Mouse (Mus musculus): Measurements from ENCODE around the gene Rufy2. TPM values are rescaled to one million over a fixed set of nuclear protein-coding genes. Genes with fewer than 3 reads are reported as not detected.
A peak's percentile ranks its signal among the peaks of the same experiment; 100 is the strongest.

Gene Rufy2
- polyA plus RNA-seq, 1 experiment from 2014 or later: 40.0 TPM

- H3K9me3 ChIP-seq (replicated peaks): no peaks in the 10 kb centered on the region
- under 1% methylated on average over 27 of the region's 27 CpGs for WGBS
- H3K4me2 ChIP-seq (replicated peaks): peak overlapping the region; percentile 76
- H3K4me1 ChIP-seq: peaks cover 48% of the 10 kb centered on the region
- no peaks in the 10 kb centered on the region for H3K27me3 ChIP-seq
- peak overlapping the region; percentile 100 for H3K27ac ChIP-seq
- ATAC-seq (ENCODE audit: low FRiP score): no peak
- peaks cover 4% of the 10 kb centered on the region; the same call in 1 of the 2 replicates for H3K36me3 ChIP-seq
- peak overlapping the region; percentile 92 for H3K4me3 ChIP-seq
- H3K9ac ChIP-seq: peak overlapping the region; percentile 99
These were observed 42.6 kb downstream of the Rufy2 start for GRCm38 (mm10) chr10:63022541-63023120.

- peak; percentile 35 for ATAC-seq (ENCODE audit: low FRiP score)
- Histone ChIP-seq H3K9me3 (replicated peaks) (no peaks in the 10 kb centered on the region), H3K27ac (peak overlapping the region; percentile 100), H3K36me3 (no peaks in the 10 kb centered on the region), H3K4me1 (peaks cover 51% of the 10 kb centered on the region), H3K4me3 (peak overlapping the region; percentile 92), H3K27me3 (no peaks in the 10 kb centered on the region), H3K9ac (peak overlapping the region; percentile 99), H3K4me2 (replicated peaks) (peak overlapping the region; percentile 76)
- WGBS: under 1% methylated on average over 68 of the region's 68 CpGs
These were observed 43.2 kb downstream of the Rufy2 start for GRCm38 (mm10) chr10:63023121-63023748.

DNA sequence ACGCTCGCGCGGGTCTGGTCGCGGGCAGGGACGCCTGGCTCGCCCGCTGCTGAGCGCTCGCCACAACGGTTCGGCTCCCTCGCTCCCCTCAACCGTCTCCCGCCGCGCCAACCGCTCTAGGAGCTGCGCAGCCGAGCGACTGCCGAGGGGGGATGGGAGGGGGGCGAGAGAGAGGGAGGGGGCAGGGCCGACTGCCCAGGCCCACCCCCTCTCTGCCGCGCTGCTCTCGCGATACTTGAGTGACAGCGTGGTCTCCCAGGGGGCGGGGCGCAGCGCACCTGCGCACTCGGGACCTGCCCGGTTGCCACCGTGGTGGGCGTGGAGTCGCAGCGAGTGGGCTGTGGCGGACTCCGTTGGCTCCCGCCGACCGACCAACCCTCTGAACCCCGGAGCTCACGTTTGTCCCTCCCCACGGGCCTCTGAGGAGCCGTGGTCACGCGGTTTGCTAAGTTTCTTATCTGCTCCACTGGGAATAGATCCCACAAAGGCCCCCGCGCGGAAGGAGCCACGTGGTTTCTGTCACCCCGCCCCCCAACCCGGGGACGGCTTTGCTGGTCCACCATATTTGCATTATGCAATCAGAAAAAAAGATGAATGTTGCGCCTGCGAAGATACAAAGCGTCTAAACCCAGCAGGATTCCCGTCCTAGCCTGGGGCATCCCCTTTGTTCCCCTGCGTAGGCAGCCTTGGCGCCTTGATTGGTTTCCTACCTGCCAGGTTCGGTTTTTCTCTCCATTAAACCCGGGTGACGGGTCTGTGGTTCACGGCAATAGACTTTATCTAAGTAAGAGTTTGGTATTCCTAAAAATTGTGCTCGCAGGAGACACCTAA lies 43.9 kb downstream of the Rufy2 start, which contains the start of the genes Hnrnph3 and Pbld2:
Gene Hnrnph3, minus strand, starts transcription at position 469 of the 831 bp plus-strand sequence.
Gene Pbld2, plus strand, starts transcription at position 567 of the 831 bp plus-strand sequence.
- Histone ChIP-seq H3K27me3 (no peaks in the 10 kb centered on the region), H3K4me3 (peak within 1 kb of the TSS; percentile 92), H3K27ac (peak within 1 kb of the TSS; percentile 100), H3K4me2 (replicated peaks) (peak within 1 kb of the TSS; percentile 76), H3K9me3 (replicated peaks) (no peaks in the 10 kb centered on the region), H3K9ac (peak within 1 kb of the TSS; percentile 99), H3K36me3 (no peaks in the 10 kb centered on the region), H3K4me1 (peaks cover 55% of the 10 kb centered on the region)
- WGBS: under 1% methylated on average over 61 of the region's 69 CpGs
- peak; percentile 92 for ATAC-seq (ENCODE audit: low FRiP score)

- H3K9me3 ChIP-seq (replicated peaks): no peaks in the 10 kb centered on the region
- no peaks in the 10 kb centered on the region for H3K27me3 ChIP-seq
- H3K36me3 ChIP-seq: no peaks in the 10 kb centered on the region
- peak overlapping the region; percentile 99 for H3K9ac ChIP-seq
- 0% methylated on average over 8 of the region's 8 CpGs for WGBS
- peak; percentile 39 for ATAC-seq (ENCODE audit: low FRiP score)
- H3K4me1 ChIP-seq: peaks cover 53% of the 10 kb centered on the region
- H3K4me3 ChIP-seq: peak overlapping the region; percentile 92
- peak overlapping the region; percentile 100 for H3K27ac ChIP-seq
- peak overlapping the region; percentile 76 for H3K4me2 ChIP-seq (replicated peaks)
These were observed 44.5 kb downstream of the Rufy2 start for GRCm38 (mm10) chr10:63024580-63024910.

- H3K4me1 ChIP-seq: peaks cover 51% of the 10 kb centered on the region
- peak overlapping the region; percentile 99 for H3K9ac ChIP-seq
- H3K27me3 ChIP-seq: no peaks in the 10 kb centered on the region
- WGBS: 20% methylated on average over 2 of the region's 2 CpGs
- no peak for ATAC-seq (ENCODE audit: low FRiP score)
- no peaks in the 10 kb centered on the region for H3K36me3 ChIP-seq
- H3K9me3 ChIP-seq (replicated peaks): no peaks in the 10 kb centered on the region
- H3K27ac ChIP-seq: peak overlapping the region; percentile 100
- H3K4me2 ChIP-seq (replicated peaks): peak overlapping the region; percentile 76
- peak overlapping the region; percentile 92 for H3K4me3 ChIP-seq
These were observed 45.0 kb downstream of the Rufy2 start for GRCm38 (mm10) chr10:63025016-63025415.

GRCm38 (mm10) chr10:63025491-63026011 lies 45.5 kb downstream of the Rufy2 start:
- no peaks in the 10 kb centered on the region for H3K36me3 ChIP-seq
- peak overlapping the region; percentile 76 for H3K4me2 ChIP-seq (replicated peaks)
- no peaks in the 10 kb centered on the region for H3K27me3 ChIP-seq
- no peak for ATAC-seq (ENCODE audit: low FRiP score)
- peak overlapping the region; percentile 92; the same call in 1 of the 2 replicates for H3K4me3 ChIP-seq
- H3K4me1 ChIP-seq: peaks cover 46% of the 10 kb centered on the region
- H3K9ac ChIP-seq: peak overlapping the region; percentile 3; the same call in 1 of the 2 replicates
- no peaks in the 10 kb centered on the region for H3K9me3 ChIP-seq (replicated peaks)
- H3K27ac ChIP-seq: peak overlapping the region; percentile 100
- 16% methylated on average over 6 of the region's 6 CpGs for WGBS

DNA sequence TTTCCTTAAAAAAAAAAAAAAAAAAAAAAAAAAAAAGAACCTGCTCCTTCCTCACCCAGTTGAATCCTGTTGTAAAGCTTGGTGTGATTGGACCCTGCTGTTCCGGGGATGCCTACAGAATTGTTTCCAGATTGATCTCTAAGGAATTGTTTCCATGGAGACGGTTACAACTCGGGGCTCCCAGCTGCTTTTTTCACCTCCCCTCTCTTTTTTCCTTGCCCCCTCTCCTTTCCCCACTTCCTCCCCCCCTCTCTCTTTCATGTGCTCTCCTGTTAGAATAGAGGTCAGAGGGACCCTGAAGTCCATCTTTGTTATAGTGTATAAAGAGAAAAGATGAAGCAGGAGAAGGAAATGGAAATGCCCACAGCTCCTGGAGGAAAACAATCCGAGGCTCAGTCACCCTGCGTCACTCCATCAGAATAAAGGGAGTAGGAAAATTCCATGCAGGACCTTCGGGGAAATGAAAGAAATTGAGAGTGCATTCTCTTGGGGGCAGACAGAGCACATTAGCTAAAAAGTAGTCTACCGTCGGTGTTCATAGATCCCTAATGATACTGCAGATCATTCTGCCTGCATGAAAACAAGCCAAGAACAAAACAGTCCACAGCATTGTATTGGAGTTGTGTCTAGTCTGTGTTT lies 46.3 kb downstream of the Rufy2 start:
- Histone ChIP-seq H3K27ac (peak overlapping the region; percentile 100), H3K9ac (peak overlapping the region; percentile 32; the same call in 1 of the 2 replicates), H3K4me1 (peaks cover 40% of the 10 kb centered on the region), H3K36me3 (no peaks in the 10 kb centered on the region), H3K4me3 (peak overlapping the region; percentile 0; the same call in 1 of the 2 replicates), H3K4me2 (replicated peaks) (peak overlapping the region; percentile 76), H3K9me3 (replicated peaks) (no peaks in the 10 kb centered on the region), H3K27me3 (no peaks in the 10 kb centered on the region)
- WGBS: 9% methylated on average over 8 of the region's 8 CpGs
- peak; percentile 22 for ATAC-seq (ENCODE audit: low FRiP score)

DNA sequence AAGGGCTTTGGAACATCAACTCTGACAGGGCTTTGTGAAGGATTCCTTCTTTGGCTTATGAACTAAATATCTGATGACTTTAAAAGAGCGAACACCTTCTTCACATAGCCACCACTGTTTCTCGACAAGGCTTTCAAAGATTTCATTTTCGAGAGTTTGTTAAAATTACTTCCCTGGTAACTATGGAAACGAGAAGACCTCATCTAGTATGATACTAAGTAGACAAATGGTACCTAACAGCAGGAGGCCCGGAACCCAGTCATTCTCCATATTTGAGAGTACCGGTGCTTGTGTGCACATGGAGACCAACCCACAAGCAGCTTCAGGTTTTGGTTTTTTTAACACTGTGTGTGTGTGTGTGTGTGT lies 46.8 kb downstream of the Rufy2 start:
- Histone ChIP-seq H3K9me3 (replicated peaks) (no peaks in the 10 kb centered on the region), H3K4me3 (0 out of 2 replicates have a peak overlapping the region, but pooled peaks have one; percentile 0), H3K4me1 (peaks cover 35% of the 10 kb centered on the region), H3K27me3 (no peaks in the 10 kb centered on the region), H3K9ac (peak overlapping the region; percentile 32; the same call in 1 of the 2 replicates), H3K36me3 (no peaks in the 10 kb centered on the region), H3K4me2 (replicated peaks) (peak overlapping the region; percentile 76), H3K27ac (peak overlapping the region; percentile 100)
- WGBS: 34% methylated on average over 6 of the region's 6 CpGs
- ATAC-seq (ENCODE audit: low FRiP score): no peak

DNA sequence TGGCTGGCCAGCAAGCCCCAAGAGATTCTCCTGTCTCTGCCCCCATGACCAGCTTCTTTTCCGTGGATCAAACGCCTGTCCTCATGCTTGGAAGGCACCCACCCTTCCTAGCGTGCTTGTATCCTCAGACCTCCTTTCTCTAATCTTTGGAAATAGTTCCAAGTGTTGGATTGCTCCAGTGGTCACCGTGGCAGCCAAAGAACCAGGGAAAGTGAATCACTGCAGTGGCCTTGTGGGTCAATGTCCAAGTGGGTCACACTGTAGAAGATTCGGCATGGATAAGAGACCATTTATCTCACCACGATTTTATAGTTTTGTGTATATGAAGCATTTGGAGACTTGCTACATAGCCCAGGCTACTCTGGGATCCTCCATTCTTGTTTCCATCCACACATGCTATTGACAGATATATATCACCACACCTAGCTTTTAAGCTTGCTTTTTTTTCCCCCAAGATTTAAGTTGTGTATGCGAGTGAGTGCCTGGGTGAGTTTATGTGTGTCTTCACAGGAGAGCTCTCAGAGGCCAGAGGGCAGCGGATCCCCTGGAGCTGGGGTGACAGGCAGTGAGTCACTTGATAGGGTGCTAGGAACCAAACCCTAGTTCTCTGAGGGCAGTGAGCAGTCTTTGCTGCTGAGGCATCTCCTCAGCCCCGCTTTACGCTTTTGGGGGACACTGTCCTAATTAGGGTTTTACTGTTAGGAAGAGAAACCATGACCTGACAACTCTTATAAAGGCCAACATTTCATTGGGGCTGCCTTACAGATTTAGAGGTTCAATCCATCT lies 47.5 kb downstream of the Rufy2 start:
- Histone ChIP-seq H3K4me1 (peaks cover 32% of the 10 kb centered on the region), H3K36me3 (no peaks in the 10 kb centered on the region), H3K4me3 (no peak overlapping the region), H3K27me3 (no peaks in the 10 kb centered on the region), H3K4me2 (replicated peaks) (0 out of 2 replicates have a peak overlapping the region, but pooled peaks have one; percentile 76), H3K27ac (peak overlapping the region; percentile 100), H3K9me3 (replicated peaks) (no peaks in the 10 kb centered on the region), H3K9ac (peak overlapping the region; percentile 13; the same call in 1 of the 2 replicates)
- no peak for ATAC-seq (ENCODE audit: low FRiP score)
- WGBS: 85% methylated on average over 10 of the region's 10 CpGs

- Histone ChIP-seq H3K4me3 (no peak overlapping the region), H3K36me3 (no peaks in the 10 kb centered on the region), H3K4me1 (peaks cover 32% of the 10 kb centered on the region), H3K27ac (peak overlapping the region; percentile 100), H3K27me3 (no peaks in the 10 kb centered on the region), H3K9ac (0 out of 2 replicates have a peak overlapping the region, but pooled peaks have one; percentile 2), H3K4me2 (replicated peaks) (no peak overlapping the region), H3K9me3 (replicated peaks) (no peaks in the 10 kb centered on the region)
- no peak for ATAC-seq (ENCODE audit: low FRiP score)
- WGBS: 51% methylated on average over 4 of the region's 4 CpGs
These were observed 48.4 kb downstream of the Rufy2 start for GRCm38 (mm10) chr10:63028396-63028795.

DNA sequence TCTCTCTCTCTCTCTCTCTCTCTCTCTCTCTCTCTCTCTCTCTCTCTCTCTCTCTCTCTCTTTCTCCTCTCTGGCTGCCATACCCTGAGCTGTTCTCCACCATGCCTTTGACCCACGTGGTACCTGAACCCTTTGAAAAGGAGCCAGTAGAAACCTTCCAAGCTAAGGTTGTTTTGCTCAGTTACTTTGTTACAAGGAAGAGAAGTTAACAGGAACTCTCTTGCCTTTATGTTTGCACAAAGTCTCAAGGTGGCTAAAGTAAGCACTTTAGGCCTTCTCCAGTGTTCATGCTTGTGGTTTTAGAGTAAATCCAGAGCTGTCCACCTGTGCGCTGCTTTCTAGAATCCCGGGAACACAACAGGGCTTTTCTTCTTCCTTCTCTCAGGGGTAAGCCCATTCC lies 52.2 kb downstream of the Rufy2 start:
- no peaks in the 10 kb centered on the region for H3K9me3 ChIP-seq (replicated peaks)
- H3K4me1 ChIP-seq: peaks cover 13% of the 10 kb centered on the region; the same call in 1 of the 2 replicates
- ATAC-seq (ENCODE audit: low FRiP score): no peak
- no peak overlapping the region for H3K4me2 ChIP-seq (replicated peaks)
- H3K9ac ChIP-seq: no peak overlapping the region
- H3K27ac ChIP-seq: no peak overlapping the region
- no peaks in the 10 kb centered on the region for H3K27me3 ChIP-seq
- no peaks in the 10 kb centered on the region for H3K36me3 ChIP-seq
- WGBS: 74% methylated on average over 3 of the region's 3 CpGs
- H3K4me3 ChIP-seq: no peak overlapping the region

Data from hindbrain, embryonic 12.5 days (tissue).